ENCODE assay signal across 9 mouse cellular contexts in the genomic region with DNA sequence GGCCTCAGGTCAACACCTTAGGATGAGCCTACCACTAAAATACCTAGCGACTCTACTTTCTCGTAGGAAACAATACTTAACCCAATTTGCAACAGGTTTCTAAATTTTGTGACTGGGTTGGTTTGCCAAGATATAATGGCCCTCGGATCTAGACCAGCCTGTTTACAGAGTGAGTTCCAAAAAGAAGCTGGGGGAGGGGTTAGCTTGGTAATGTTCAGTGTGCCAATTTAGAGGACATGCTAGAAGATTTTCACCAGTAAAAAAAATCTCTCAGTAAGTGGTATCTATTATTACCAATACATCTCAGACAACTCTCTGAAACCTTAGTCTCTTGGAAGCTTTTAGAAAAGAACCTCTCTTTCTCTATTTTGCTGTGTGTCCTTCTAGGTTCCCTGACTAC. TPM values are rescaled to one million over a fixed set of nuclear protein-coding genes. Genes with fewer than 3 reads are reported as not detected.
DNase-seq lines count a peak whose midpoint lies in the region; ATAC-seq and TF ChIP-seq lines count a peak whose summit lies in the region.
"Had no signal": no experiment of that assay in that cellular context is flagged by ENCODE, and none has a peak within 500 bp of the region (broad histone marks: within the 10 kb centered on the region; RNA-seq: fewer than 3 reads in every experiment).

No protein-coding gene starts in this region.

- WGBS in liver, embryonic 11.5 days = 69% methylated on average over 3 of the region's 3 CpGs
- WGBS in stomach, embryonic 16.5 days = 62% methylated on average over 3 of the region's 3 CpGs

- H3K27me3 ChIP-seq in testis, adult 2 months (ENCODE audit: control insufficient read depth, insufficient read depth, low read length) = no peaks in the 10 kb centered on the region
- H3K27me3 ChIP-seq in liver, embryonic 11.5 days (replicated peaks; ENCODE audit: control insufficient read depth, insufficient read depth, low read length) = no peaks in the 10 kb centered on the region
- no peaks in the 10 kb centered on the region for H3K27me3 ChIP-seq in stomach, embryonic 16.5 days (ENCODE audit: control insufficient read depth, insufficient read depth, low read length)

- no peak for TF ChIP-seq POLR2A in testis, adult 2 months (IDR thresholded peaks at IDR 0.05; ENCODE audit: control insufficient read depth, low read depth, low read length)

- peak overlapping the region; percentile 95 for H3K9ac ChIP-seq in liver, embryonic 11.5 days (ENCODE audit: low read depth, low read length)
- H3K9ac ChIP-seq in stomach, embryonic 16.5 days (ENCODE audit: low read length) = peak overlapping the region; percentile 85

- no peak for DNase-seq in gastrocnemius, adult 2 months
- DNase-seq in gastrocnemius, postnatal 4 days (ENCODE audit: low spot score in 2 of 2) = no peak
- no peak for DNase-seq in testis, postnatal 14 days (ENCODE audit: low spot score)
- no peak for DNase-seq in liver, embryonic 11.5 days (ENCODE audit: low spot score)
- DNase-seq in adrenal gland, adult 18-20 months (ENCODE audit: low spot score in 2 of 2) = no peak
- DNase-seq in cerebellum, postnatal 4 days (ENCODE audit: low spot score in 2 of 2) = no peak

- peak overlapping the region; percentile 98 for H3K4me2 ChIP-seq in liver, embryonic 11.5 days
- H3K4me2 ChIP-seq in stomach, embryonic 16.5 days (ENCODE audit: low read depth, low read length) = peak overlapping the region; percentile 89

- TF ChIP-seq CTCF in gastrocnemius, adult 2 months (IDR thresholded peaks at IDR 0.05) = no peak
- no peak for TF ChIP-seq CTCF in testis, adult 2 months (IDR thresholded peaks at IDR 0.05; ENCODE audit: control insufficient read depth, insufficient read depth, insufficient replicate concordance, low read depth, low read length)

- peak overlapping the region; percentile 71 for H3K4me3 ChIP-seq in gastrocnemius, adult 2 months
- H3K4me3 ChIP-seq in testis, adult 2 months (ENCODE audit: control insufficient read depth, low read depth, low read length) = peak overlapping the region; percentile 90
- peak overlapping the region; percentile 68 for H3K4me3 ChIP-seq in liver, embryonic 11.5 days (ENCODE audit: low read depth, low read length)
- peak overlapping the region; percentile 53 for H3K4me3 ChIP-seq in stomach, embryonic 16.5 days (replicated peaks; ENCODE audit: low read length)
- H3K4me3 ChIP-seq: myocyte had no signal

- no peak for ATAC-seq in liver, embryonic 11.5 days (replicated peaks; ENCODE audit: low FRiP score)
- ATAC-seq in stomach, embryonic 16.5 days (ENCODE audit: insufficient read depth, low FRiP score) = no peak

- H3K9me3 ChIP-seq in liver, embryonic 11.5 days (ENCODE audit: control insufficient read depth, low read length) = peaks cover 5% of the 10 kb centered on the region; the same call in 1 of the 2 replicates
- H3K9me3 ChIP-seq in stomach, embryonic 16.5 days (replicated peaks; ENCODE audit: control insufficient read depth, low read length) = no peaks in the 10 kb centered on the region

- H3K4me1 ChIP-seq in testis, adult 2 months (ENCODE audit: control insufficient read depth, insufficient read depth, low read length) = peaks cover 11% of the 10 kb centered on the region
- peaks cover 5% of the 10 kb centered on the region for H3K4me1 ChIP-seq in liver, embryonic 11.5 days (replicated peaks; ENCODE audit: control insufficient read depth, insufficient read depth, low read length)
- H3K4me1 ChIP-seq in stomach, embryonic 16.5 days (ENCODE audit: control insufficient read depth, insufficient read depth, low read length) = peaks cover 9% of the 10 kb centered on the region

- H3K27ac ChIP-seq in gastrocnemius, adult 2 months = no peak overlapping the region
- H3K27ac ChIP-seq in testis, adult 2 months (ENCODE audit: control insufficient read depth, insufficient read depth, low read depth, low read length) = peak overlapping the region; percentile 87
- peak overlapping the region; percentile 64 for H3K27ac ChIP-seq in liver, embryonic 11.5 days (ENCODE audit: low read depth, low read length)
- no peak overlapping the region for H3K27ac ChIP-seq in stomach, embryonic 16.5 days (ENCODE audit: low read length)

- H3K36me3 ChIP-seq in testis, adult 2 months (ENCODE audit: control insufficient read depth, insufficient read depth, low read length) = no peaks in the 10 kb centered on the region
- H3K36me3 ChIP-seq in liver, embryonic 11.5 days (ENCODE audit: control insufficient read depth, insufficient read depth, low read length) = peaks cover 8% of the 10 kb centered on the region
- H3K36me3 ChIP-seq in stomach, embryonic 16.5 days (ENCODE audit: control insufficient read depth, insufficient read depth, low read length) = 0 out of 2 replicates have a peak, but pooled peaks cover 3% of the 10 kb centered on the region

- intact Hi-C loops in gastrocnemius, adult 2 months (cut with DNase I) = no loop called here

RNA-seq across cellular contexts. Expression of gene Zfp956, which starts 9.5 kb away (rescaled TPM):
- total RNA-seq in gastrocnemius, adult 2 months (2021) = 1 to 10 TPM; 5.2 to 7.6 TPM
- total RNA-seq in gastrocnemius, postnatal 4 days (2021) = 1 to 10 TPM; 5.5 to 8.0 TPM
- 62.3 and 67.9 TPM in 2 replicates for polyA plus RNA-seq in testis, adult 2 months (2012; rRNA removed)
- 6.0 and 9.4 TPM in 2 replicates for polyA plus RNA-seq in liver, embryonic 11.5 days (2014; fragmentation: Nextera tagmentation; extraction: Ambion mirVana)
- polyA plus RNA-seq in stomach, embryonic 16.5 days (2015; fragmentation: Nextera tagmentation; extraction: Ambion mirVana) = 9.0 and 9.2 TPM in 2 replicates
- total RNA-seq in adrenal gland, adult 18-20 months (2021) = 1 to 10 TPM; 5.1 to 5.7 TPM

RNA-seq across cellular contexts. Expression of gene Zfp212, which starts 23.4 kb away (rescaled TPM):
- total RNA-seq in gastrocnemius, adult 2 months (2021) = 1 to 10 TPM; 7.8 to 10.0 TPM
- total RNA-seq in gastrocnemius, postnatal 4 days (2021) = 10 to 100 TPM; 13.0 to 14.5 TPM
- polyA plus RNA-seq in testis, adult 2 months (2012; rRNA removed) = 11.3 and 12.3 TPM in 2 replicates
- 9.5 and 9.8 TPM in 2 replicates for polyA plus RNA-seq in liver, embryonic 11.5 days (2014; fragmentation: Nextera tagmentation; extraction: Ambion mirVana)
- 13.7 and 14.0 TPM in 2 replicates for polyA plus RNA-seq in stomach, embryonic 16.5 days (2015; fragmentation: Nextera tagmentation; extraction: Ambion mirVana)
- 10 to 100 TPM; 12.8 to 15.0 TPM for total RNA-seq in adrenal gland, adult 18-20 months (2021)

Comparison
In these comparisons a context has a peak if more than half of its experiments do, and no peak if none do; other contexts are left out.
1. H3K27ac ChIP-seq: peak in testis, adult 2 months (single experiment) and liver, embryonic 11.5 days (single experiment); none in gastrocnemius, adult 2 months (single experiment) and stomach, embryonic 16.5 days (single experiment).
2. Peak in every context shown above with its lines, with median percentiles within 50 percentile points of each other: H3K4me3 ChIP-seq.